Mouse (Mus musculus): ENCODE results near the gene Rpl21. TPM values are rescaled to one million over a fixed set of nuclear protein-coding genes. Genes with fewer than 3 reads are reported as not detected.
"Not testable (repeated sequence)": the region's sequence is repeated elsewhere in the genome, so short reads cannot be mapped to it uniquely, and the experiment has no call there.

Gene Rpl21
- polyA plus RNA-seq, 2 experiments from 2014 or later: 776 to 1,168 TPM

GRCm38 (mm10) chr5:146872981-146873631, 40.4 kb downstream of the Rpl21 start:
- ATAC-seq: no peak

- no peak for ATAC-seq
These were observed 43.3 kb downstream of the Rpl21 start for GRCm38 (mm10) chr5:146876024-146876423.

- not testable (repeated sequence) for ATAC-seq
These were observed 45.2 kb downstream of the Rpl21 start for GRCm38 (mm10) chr5:146877882-146878281.

- ATAC-seq: no peak
These were observed 49.6 kb downstream of the Rpl21 start for GRCm38 (mm10) chr5:146882261-146882660.

GRCm38 (mm10) chr5:146883053-146883452, 50.4 kb downstream of the Rpl21 start:
- no peak for ATAC-seq

GRCm38 (mm10) chr5:146883486-146884272, 51.0 kb downstream of the Rpl21 start:
- ATAC-seq: no peak

Other genes with a start within 250 kb of the Rpl21 start
- not detected for gene Gpr12, start 247.7 kb upstream of the Rpl21 start, polyA plus RNA-seq (2017; shearing (Covaris generic))
- 1 to 10 TPM; 6.3 to 8.8 TPM for gene Usp12, start 37.9 kb upstream of the Rpl21 start, polyA plus RNA-seq (2017; shearing (Covaris generic))
- gene Rasl11a, start 12.2 kb downstream of the Rpl21 start, polyA plus RNA-seq (2017; shearing (Covaris generic)): 1 to 10 TPM; 3.1 to 3.2 TPM
- gene Gtf3a, start 115.8 kb downstream of the Rpl21 start, polyA plus RNA-seq (2017; shearing (Covaris generic)): 10 to 100 TPM; 26.2 to 30.5 TPM
- gene Mtif3, start 130.9 kb downstream of the Rpl21 start, polyA plus RNA-seq (2017; shearing (Covaris generic)): 10 to 100 TPM; 49.1 to 52.4 TPM
- gene Lnx2, start 243.7 kb downstream of the Rpl21 start, polyA plus RNA-seq (2017; shearing (Covaris generic)): 10 to 100 TPM; 19.6 to 29.9 TPM
- gene Polr1d, start 244.2 kb downstream of the Rpl21 start, polyA plus RNA-seq (2017; shearing (Covaris generic)): 100 to 1,000 TPM; 126 to 148 TPM